Mouse (Mus musculus) kidney, postnatal 10 days (tissue): ENCODE results near the gene Taf10.

Experiments used
- DNase-seq: peaks from one replicate; pipeline ENCODE4 v3.0.0; 2021; ENCODE audit warnings: mixed read lengths

Taf10 gene

DNA sequence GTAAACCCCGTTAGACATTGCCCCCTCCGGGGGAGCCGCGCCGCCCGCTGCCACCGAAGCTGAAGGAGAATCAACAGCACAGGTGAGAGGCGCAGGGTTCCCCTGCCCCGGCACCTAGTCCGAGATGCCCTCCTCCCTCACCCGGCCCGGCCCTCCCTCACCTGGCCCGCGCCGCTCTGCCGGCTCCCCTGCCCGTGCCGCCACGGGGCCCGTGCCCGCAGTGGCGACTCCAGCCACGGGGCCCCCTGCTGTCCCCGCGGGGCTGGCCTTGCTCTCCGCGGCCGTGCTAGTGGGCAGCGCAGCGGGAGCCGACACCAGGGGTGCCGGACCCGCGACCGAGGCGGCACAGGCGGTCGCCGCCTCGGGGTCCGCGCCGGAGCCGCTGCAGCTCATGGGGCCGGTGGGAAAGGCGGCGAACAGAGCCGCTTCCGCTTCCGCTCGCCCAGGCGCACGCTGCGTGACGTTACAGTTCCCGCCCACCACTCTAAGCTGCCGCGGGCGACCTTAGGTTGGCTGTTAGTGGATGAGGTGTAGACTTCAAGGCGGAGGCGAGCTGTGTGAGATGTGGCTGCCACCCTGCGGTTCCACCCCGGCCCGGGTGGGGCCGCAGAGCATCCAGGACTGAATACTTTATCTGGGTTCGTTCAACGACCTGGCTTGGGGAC is at the start of gene Taf10:
Gene Taf10, minus strand, starts transcription at position 436 of the 665 bp plus-strand sequence.
- DNase-seq: peak; percentile 93

DNA sequence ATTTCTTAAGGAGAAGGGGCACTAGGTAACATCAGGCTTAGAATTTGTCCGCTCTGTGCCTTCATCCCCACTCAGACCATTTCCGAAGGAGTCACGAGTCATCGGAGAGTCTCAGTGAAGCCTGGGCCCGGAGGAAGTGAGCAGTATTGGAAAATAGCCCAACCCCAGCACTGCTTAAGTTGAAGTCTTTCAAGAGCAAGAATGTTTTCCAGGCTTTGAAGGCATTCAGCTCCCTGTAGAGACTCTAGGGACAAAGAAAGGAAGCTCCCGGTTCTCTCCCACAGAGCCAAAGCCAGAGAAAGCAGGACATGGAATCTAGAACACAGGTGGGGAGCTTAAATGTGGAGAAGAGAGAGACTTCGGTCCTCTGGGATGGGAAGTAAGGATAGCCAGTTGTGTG is 49.5 kb upstream of the Taf10 start:
- peak; percentile 31 for DNase-seq

DNA sequence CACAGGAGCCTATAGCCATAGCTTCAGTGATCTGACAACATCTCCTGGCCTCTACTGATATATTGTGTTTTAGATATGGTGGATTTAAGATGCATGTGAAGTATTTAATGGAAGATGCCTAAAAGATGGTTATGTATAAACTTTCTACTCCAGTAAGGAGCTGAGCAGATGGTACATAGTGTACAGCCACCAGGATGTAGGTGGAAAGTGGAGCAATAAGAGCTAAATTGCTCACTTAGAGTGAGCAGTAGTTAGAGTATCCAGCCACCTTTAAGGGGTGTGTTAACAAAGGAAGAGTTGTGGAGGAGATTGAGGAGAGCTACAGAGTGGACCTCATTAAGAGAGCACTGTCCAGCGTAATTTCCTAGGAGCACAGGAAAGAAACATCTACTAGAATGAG is 47.0 kb upstream of the Taf10 start:
- no peak for DNase-seq

DNA sequence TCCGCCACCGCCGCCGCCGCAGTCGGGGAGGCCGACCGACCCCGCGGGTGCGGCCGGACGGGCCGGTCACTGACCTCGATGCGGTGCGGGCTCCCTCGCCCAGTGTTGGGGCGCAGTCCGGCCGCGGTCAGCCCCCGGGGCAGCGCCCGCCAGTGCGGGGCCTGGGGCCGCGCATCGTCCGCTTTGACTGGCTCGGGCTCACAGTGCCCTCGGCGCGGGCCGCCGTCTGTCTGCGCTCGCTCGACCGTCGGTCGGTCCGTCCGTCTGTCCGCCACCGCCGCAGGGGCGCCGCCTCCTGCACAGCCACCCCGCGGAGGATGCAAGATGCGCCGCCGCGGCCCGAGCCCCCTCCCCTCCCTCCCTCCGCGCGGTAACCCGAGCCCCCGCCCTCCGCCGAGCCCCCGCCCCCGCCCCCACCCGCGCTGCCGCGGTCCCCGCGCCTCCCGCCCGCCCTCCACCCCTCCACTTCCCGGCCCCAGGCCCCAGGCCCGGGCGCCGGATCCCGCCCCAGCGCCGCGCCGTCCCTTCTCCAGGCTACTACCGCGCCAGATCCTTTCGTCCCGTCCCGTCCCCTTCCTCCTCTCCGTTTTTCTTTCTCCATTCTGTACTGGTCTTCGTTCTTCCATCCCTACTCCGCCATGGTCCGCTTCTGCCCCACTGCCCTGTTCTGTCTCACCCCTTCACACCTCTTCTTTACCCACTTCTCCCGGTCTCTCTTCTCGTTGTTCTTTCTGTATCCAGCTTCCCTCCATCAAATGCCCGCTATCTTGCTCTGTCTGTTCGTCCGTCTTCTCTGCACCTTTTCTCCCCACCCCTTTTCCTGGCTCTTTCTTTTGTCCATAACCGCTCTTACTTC is 43.4 kb upstream of the Taf10 start, which contains the start of gene Dchs1:
Gene Dchs1, minus strand, starts transcription at position 370 of the 856 bp plus-strand sequence.
- peak; percentile 70 for DNase-seq

DNA sequence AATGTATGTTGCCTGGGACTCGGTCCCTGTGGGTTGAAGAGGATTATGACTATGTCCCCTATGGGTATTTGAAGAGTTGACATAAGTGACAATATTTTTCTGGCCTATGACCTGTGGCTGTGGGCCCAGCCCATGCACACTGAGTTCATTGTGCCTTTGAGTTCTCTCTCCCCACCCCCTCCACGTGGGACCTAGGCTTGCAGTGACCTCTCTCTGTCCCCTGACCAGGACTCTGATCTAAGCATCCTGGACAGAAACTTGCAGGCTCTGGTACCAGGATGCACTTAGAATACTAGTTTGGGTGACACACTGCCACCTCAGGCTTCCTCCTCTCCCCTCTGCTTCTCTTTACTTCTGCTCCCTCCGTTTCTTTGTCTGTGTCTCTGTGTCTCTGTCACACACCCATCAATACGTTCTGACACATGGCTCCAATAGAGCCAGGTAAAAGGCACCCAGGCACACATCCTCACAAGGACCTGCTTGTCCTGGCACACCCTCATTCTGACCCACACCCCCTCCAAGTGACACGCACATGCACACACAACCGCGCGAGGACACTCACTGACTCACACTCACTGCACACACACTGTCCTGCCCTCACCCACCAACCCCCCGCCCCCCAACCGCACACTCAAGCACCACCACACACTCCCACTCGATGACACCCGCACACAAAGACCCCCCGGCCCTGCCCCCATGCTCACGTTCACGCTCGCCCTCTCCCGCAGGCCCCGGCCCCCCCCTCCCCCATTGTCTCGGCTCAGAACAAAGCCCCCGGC is 42.5 kb upstream of the Taf10 start:
- peak; percentile 35 for DNase-seq

DNA sequence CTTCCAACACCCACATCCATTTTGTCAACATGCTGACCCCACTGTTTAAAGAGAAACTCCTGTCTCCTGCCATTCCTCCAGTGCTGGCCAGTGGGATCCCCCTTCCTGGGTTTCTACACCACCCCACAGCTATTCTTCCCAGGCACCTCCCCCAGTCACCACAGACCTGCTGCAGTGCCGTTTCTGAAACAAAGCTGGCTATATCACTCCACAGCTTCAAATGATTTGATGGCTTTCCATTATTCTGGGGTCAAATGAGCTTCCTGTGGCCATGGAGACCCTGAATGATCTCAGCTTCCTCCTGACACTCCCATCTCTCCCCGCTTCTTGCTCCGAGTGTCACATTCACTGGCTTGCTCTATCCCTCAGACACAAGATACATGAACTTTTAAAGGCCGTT is 40.4 kb upstream of the Taf10 start:
- DNase-seq: peak; percentile 30

DNA sequence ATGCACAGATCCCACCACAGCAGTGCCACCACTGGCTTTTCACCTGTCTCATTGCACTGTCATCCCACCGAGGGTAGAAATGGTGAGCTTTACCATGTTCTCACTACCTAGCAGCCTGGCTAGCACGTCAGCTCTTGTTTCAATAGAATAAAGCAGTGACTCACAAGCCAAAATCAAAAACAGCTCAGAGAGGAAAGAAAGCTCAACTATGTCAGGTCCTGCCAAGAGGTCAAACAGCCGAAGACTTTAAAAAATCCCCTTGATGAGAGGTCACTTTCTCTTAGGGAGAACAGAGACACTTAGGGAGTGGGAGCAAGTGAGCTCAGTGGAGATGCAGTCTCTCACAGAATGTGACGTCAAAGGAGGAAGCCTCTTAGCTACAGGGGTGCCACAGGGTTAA is 39.7 kb upstream of the Taf10 start:
- no peak for DNase-seq

DNA sequence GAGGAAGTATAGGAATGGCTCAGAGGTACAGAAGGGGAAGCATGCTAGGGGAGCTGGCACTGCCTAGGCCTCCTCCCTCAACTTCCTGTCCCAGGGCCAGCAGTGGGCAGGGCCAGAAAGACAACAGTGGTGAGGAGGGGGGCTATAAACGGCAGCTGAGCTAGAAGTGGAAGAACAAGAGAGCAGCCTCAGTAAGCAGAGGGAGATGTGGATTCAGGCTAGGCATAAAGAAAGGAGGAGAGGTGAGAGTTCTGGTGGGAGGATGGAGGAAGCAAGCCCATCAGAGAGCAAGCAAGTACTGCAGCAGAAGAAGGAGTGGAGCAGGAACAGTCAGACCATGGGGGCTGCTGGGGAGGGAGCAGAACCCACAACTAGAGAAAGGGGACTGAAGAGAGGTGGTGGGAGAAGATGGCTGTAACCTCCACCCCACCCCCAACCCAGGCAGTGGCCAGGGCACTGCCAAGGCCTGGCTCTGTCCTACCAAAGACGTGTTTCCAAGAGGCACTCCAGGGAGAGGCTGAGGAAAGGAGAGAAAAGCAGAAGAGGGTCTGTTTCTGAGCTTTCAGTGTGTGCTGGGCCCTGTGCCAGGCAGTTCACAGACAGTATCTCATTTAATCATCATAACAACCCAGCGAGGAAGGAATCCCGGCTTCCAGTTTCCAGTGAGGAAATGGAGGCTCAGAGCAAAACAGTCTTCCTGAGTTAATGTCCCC is 34.5 kb upstream of the Taf10 start:
- peak; percentile 77 for DNase-seq

DNA sequence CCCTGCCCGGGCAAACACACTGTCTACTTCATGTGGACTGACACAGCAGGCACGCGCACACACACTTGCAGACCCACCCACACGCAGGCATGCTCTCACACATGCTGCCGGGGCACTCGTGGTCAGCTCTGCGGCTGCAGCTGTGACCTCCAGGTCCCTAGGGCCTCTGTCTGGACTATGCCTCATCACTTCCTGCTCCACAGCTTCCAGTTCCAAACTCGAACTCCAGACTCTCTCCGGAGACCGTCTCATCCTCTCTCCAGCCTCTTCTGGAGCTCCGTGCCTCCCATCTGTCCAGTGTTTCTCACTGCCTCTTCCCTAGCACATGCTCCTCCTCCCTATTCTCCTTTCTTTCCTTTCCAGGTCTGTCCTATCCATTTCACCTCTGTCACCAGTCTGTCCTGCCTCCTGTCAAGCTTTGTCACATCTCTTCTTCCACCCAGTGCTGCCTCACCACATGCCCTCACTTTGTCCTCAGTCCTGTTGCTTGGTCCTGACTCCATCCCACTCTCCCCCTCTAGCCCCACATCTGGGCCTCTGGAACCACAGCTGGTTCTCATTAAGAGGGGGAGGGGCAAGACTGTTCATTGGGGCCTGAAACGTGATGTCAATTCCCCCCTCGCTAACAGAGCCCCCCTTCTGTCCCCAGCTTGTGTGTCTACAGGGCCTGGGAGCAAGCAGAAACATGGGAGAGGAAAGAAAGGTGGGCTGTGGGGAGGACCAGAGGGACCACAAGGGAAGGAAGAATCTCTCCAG is 33.8 kb upstream of the Taf10 start:
- peak; percentile 83 for DNase-seq

DNA sequence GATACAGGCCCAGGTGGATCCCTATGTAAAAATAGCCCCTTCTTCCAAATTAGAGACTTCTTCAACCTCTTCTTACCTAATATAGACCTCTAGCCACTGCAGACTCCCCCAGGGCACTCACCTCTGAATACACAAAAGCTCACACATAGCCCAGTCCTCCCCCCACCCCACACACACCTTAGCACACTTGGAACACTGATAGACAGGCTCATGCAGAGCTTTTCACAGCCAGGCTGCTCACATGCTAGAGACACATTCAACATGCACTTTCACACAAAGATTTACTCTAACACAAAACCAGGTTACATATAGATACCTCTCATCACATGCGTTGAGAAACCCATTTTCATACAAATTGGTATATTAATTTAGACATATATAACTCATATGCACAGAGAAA is 33.2 kb upstream of the Taf10 start:
- no peak for DNase-seq

DNA sequence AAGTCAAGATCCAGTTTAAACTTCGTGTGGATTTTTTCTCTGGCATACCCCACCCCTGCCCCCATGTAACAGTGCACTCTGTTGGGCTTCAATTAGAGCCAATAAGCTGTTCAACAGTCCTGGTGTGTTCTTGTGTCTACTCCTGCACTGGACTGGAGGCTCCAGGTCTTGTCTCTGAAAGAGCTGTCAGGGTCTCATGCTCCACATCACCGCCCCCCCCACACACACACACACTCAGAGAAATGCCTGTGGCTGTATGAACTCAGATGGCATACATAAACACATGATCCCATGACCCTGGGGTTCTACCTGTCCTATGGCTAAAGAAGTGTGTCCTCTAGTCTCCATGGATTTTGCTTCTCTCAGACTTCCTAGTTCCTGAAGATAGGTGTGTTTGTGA is 31.9 kb upstream of the Taf10 start:
- no peak for DNase-seq

DNA sequence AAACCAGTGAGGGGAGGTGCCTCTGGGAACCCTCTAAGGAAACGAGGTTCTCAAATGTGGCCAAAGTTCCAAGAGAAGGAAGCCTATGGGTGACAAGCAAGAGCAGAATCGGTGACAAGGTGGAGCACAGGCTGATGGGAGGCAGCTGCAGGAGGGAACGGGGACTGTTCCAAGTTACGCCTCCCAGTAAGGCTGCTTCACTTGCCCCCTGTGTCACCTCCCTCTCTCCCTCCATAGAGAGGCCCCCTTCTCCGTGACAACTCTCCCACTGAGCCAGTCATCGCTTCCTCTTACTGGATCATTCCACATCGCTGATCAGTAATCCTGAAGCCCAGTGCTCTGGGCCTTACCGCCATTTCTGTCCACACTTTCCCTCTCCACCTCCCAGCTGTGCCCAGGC is 30.5 kb upstream of the Taf10 start:
- peak; percentile 79 for DNase-seq

DNA sequence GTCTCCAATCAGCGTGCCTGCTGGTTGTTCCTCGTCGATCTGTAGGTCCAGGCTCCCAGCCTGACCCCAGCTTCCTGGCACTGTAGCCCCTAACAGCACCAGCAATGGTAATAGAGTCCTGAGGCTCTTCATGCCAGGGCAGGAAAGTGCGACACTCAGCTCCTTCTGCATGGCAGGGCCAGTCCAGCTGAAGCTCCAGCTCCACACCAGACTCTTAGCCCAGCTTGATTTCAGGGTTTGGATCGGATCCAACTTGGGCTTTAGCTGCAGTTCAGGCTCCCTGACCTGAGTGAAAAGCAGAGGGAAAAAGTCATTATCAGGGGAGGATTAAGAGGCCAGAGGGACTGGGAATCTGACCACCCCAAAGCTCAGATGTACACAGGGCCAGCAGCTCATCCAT is 28.9 kb upstream of the Taf10 start:
- DNase-seq: peak; percentile 39

DNA sequence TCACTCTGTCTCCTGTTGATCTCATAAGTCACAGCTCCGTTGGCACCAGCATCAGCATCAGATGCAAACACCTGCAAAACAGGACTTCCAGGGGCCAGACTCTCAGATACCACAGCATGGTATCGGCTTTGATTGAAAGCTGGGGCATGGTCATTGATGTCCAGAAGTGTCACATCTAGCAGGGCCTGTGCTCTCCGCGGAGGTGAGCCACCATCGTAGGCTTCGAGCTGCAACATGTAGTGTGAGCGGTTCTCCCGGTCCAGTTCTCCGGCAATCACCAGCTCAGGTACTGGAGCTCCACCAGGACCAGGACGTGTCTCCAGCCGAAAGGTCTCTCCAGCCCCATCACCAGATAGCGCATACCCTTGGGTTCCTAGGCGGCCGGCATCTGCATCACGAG is 28.2 kb upstream of the Taf10 start:
- DNase-seq: no peak

DNA sequence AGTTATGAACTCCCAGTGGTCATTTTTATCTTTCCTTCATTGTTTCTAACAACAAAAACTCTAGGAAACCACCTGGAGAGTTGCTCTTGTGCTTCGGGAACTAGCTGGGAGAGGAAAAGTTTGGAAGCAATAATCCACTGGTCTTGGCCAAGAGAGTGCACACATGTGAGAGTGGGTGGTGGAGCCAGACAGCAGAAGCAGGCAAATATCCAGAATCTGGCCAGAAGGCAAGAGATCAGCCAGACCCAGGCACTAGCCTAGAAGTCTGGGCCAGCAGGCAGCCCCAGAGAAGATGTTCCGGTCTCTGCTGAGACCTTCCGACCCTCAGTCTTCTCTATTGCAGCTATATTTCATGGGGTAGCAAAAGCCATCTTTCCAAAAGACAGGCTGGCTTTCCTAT is 25.8 kb upstream of the Taf10 start:
- no peak for DNase-seq

DNA sequence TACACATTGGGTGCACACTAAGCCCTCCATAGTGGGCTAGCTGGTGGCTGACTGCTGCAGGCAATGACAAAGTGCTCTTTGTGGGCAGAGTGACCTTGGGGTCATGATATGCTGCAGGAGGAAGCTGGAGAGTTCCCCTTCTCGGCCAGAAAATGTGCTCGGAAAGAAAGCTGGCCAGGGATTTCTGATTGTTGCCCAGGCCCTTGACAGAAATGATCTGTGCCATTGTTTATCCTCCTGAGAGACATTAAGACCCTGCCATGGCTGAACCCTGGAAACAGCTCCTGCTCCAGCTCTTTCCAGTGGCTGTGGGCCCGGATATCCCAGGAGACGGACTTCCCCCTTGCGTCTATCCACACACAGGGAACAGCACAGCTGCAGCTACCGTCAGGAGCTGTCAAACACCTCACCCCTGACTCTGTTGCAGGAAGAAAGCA is 23.6 kb upstream of the Taf10 start:
- DNase-seq: peak; percentile 69

DNA sequence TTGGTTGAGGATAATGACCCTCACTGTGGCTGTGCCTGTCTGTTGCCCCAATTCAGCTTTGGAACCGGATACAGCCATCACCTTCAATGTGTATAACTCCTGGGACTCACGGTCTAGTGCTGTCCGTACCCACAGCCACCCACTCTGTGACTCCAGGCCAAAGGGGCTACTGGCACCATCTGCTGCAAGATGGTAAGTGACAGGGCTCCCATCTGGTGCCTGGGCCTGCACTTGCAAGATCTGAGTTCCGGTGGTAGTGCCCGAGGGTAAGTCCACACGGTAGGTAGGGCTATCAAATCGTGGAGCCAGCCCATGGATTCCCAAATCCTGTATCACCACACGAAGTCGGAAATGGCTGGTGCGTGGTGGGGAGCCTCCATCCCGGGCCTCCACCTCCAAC is 20.2 kb upstream of the Taf10 start:
- DNase-seq: no peak

DNA sequence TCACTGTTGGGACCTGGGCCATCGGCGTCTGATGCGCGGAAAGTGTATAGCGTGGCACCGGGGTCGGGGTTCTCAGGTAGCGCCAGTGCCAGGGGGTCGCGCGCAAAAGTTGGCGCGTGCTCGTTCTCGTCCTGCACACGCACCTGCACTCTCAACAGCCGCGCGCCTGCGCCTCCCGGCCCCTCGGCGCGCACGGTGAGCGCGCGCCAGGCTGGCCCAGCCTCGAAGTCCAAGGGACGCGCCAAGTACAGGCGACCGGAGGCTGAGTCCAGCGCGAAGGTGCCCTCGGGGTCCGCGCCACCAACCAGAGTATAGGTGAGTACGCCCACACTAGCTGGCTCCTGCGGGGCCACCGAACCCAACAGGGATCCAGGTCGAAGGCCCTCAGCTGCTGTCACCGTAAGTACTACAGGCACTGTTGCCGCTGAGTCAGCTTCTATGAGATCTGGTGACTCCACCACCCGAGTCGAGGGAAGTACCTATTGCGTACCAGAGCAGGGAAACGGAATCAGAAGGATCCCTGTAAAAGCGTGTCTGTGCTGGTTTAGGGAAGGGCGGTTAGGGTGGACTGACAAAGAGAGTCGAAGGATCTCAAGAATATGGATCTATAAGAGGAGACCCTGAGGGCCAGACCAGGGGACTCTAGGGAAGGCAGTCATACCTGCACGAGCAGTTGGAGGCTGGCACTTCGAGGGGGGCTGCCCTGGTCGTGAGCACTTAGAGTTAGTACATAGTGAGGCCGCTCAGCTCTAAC is 18.5 kb upstream of the Taf10 start:
- no peak for DNase-seq

DNA sequence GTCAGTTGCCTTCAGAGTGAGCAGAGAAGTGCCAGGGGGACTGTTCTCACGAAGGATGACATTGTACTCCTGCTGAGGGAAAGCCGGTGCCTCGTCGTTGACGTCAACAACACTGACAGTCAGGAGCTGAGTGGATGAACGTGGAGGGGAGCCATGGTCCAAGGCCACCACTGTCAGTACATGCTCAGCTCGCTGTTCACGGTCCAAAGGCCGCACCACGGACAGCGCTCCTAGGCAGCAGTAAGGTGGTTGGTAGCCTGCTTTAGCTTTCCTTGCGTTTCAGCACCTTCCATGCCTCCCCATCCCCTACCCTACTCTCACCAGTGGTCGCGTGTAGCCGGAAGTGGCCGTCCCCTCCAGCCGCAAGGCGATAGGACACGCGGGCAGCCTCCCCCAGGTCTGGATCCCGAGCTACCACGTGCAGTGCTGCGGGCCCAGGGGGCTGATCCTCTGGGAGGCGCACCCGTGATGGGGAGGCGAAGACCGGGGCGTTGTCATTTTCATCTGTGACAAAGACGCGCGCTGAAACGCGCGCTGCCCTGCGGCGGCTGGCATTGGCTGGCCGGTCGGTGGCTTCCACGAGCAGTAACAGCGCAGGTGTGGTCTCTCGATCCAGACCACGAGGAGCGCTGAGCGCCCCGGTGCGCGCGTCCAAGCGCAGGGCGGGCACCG is 17.8 kb upstream of the Taf10 start:
- DNase-seq: no peak

DNA sequence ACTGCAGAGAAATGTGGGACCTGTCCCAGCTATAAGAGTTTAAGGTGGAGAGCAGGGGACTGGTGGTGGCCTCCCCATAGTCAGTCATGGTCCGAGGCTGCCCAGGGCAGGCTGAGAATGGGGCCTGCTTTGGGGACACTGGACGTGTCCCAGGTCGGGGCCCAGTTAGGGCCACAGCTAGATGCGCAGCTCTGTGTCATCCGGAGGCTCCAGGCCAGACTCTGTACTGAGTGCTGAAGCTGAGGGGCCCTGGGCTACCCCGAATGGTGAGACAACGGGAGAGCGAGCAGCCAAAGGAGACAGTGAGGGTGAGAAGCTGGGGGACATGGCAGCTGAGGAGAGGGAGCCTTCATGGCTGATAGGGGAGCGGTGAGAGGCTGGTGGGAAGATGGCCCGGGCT is 9.1 kb upstream of the Taf10 start:
- peak; percentile 9 for DNase-seq

DNA sequence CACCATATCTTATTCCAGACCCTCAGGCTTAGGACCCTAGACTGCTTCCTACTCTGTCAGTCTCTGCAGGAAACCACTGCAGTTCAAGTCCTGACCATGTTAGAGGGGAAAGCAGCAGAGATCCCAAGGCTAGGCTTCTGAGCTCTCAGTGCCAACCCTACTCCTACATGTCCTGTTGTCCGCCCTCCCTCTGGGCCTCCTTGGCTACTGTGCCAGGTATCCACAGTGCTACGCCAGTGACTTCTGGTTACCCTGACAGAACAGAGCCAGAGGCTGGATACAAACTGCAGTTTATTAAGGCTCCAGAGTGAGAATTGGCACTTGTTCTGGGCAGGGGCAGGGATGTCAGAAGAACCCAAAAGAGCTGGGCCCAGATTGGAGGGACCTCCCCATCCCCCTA is 8.6 kb upstream of the Taf10 start:
- peak; percentile 12 for DNase-seq
